Mouse (Mus musculus): Measurements from ENCODE around the gene Atp10a.

The Atp10a gene

DNA sequence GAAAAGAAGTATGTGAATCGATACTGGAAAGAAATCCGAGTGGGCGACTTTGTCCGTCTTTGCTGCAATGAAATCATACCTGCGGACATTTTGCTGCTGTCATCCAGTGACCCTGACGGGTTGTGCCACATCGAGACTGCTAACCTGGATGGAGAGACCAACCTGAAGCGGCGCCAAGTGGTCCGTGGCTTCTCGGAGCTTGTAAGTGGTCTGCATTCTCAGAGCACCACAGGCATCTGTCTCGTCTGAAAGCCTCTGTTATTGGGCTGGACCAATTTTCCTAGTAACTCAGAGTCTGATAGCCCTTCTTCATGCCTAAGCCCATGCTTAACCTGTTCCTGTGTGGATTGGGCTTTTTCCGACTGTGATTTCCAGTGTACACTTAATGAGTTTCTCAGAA is 84.2 kb downstream of the Atp10a start:
- DNase-seq: no peak

DNA sequence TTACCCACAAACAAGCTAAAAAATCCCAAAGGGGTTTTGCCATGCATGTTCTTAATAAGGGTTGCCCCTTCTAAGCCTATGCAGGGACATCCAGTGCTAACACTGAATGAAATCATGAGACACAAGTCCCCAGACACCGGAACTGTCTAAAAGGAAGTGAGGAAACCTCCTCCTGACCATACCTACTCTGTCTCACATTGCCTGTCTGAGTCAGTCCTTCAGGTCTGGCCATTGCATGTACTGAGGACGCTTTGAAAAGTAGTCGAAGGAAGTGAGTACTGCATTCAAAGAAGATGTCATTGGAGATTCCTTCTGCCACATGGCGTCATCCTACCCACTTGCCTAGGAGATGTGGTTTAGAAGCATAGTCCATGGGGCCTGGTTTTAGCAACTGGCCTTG is 84.9 kb downstream of the Atp10a start:
- no peak for DNase-seq

DNA sequence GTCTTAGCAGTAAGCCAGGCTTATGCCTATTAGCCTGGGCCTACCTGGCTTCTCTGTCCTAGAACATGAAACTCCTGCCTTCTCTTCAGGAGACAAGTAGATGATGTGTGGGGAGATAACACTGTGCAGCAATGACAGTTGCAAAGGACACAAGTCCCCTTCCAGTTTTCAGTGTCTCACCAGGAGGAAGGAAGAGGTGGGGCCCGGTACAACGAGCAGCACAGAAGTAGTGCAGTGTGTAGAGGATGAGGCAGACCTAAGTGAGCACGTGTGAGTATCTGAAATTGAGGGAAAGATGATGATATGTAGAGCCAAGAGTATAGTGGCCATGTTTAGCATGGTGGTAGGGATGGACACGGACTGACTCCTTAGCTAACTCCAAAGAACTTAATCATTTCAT is 86.0 kb downstream of the Atp10a start:
- peak; percentile 46 to 66 for DNase-seq

DNA sequence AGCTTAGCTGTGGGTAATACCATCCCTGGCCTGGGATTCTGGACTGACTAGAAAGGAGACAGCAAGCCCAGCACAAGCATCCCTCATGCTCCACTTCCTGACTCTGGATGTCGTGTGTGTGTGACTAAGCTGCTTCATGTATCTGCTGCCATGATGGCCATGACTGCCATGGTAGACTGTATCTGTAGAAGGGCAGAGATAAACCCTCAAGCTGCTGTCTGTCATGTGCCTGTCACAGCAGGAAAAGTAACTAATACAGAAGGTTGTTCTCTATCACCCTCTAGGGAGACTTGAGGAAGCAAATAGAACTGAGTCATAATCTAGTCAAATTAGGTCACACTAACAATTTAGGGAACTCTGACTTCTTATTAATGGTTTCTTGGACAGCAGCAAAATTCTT is 86.7 kb downstream of the Atp10a start:
- DNase-seq: no peak

DNA sequence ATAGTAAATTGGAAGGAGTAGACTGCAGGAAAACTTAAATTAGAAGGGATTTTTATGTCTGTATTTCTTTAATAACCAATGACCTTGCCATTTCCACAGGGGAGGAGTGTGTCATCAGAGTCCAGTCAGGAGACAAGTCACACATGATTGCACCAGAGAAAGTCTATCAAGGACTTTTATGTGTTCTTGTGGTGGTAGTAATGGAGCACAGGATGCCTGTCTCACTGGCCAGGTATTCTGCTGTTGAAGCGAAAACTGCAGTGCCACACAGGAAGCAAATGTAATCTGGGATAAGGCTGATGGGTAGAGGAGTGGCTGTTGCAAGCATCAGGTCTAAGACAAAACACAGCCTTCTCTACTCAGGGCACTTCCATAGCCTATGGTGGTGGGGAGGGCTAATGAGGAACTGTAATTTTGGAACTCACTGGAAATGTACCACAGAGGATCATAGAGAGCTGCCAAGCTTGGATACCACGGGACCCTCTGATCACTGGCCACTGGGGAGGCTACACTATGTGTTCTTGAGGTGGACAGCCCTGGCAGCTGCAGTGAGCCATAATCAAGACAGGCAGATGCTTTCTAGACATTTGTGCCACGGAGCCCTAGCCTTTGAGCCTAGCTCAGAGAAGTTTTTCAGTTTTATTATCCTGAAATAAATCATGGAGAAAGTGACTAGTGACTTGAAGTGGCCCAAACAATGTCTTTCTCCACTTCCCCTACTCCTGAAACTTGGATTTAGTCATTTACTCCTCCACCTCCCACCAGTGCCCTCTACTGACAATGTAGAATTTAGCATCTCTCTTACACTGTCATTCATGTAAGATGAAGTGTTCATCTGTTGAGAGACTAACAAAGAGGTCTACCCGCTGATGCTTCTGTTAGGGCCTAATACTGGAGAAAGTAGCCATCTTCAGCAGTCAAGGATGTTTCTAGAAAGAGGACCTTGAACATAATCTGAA is 87.7 kb downstream of the Atp10a start:
- DNase-seq: no peak

DNA sequence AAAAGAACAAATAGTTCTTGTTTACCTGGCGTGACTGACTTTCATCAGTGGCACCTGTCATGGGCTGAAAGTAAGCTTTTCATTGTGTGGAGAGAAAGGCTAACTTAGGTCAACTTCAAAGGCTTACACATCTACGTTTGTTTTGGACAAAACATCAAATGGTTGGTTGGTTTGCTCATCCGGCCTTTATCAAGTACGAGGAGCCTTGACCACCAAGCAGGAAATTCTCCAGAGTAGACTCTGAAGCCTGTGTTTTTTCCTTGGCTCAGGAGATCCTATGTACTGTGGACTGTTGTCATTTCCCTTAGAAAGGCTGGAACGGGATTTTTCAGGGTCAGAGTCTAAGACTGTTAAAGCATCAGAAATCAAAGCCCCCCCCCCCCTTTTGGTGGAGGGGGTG is 90.9 kb downstream of the Atp10a start:
- no peak for DNase-seq

DNA sequence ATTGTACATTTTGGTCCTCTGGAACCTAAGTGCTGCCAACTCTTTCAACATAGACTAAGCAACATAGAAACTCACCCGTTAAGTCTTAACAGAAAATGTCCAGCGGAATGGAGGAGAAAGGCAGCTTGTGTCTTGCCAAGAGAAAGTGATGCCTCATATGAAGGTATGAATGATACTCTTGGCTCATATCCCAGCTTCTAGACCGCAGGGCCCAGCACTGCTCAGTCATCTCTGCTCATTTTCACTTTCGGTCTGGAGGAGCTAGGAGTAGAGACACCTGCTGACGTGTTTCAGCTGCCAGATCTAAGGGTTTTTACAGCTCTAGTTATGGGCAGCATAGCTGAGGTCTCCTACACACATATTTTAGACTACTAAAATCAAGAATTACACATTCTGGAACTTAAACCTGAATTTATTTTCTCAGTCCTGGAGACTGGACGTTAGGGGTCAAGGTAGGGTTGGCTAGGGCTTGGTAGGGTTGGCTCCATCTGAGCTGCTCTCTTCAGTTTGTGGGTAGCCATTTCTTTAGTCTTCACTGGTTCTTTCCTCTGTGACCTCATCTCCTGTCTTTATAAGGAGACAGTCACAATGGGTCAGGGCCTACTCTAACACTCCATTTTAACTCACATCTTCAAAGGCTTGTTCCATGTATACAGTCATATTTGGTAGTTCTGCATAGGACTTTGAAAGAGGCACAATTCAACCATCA is 94.1 kb downstream of the Atp10a start:
- DNase-seq: peak; percentile 55 to 75

DNA sequence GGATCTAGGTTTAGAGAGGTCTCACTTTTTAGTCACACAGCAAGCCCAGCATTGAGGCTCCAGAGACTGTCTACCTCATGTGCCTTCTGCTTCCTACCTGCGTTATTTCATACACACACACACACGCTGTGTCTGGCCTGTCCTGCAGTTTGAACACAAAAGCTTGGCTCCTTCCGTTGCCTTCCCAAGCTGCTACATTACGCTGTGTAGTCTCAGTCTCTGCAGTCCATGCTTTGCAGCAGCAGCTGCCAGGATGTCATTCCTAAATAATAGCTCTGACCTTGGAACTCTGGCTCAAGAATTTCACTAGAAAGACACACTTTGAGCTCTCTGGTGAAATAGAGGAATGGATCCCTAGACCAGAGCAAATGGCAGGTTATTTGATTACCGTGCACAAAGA is 96.1 kb downstream of the Atp10a start:
- no peak for DNase-seq

DNA sequence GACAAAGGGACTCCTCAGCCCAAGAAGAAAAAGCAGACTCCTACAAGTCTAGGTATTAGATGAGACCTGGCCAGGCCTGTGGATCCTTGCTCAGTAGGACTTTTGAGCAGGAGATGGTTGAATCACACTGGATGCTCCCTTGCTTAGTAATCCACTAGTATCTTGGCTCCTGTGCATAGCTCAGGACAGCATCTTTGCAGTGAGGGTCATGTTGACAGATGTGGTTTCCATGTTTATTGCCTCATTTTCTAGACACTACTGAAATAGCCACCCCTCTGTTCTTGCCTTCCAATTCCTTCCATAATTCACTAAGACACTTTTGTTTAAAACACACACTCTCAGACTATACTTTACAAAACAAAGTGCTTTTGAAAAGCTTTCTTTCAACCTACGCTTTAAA is 98.1 kb downstream of the Atp10a start:
- DNase-seq: no peak

DNA sequence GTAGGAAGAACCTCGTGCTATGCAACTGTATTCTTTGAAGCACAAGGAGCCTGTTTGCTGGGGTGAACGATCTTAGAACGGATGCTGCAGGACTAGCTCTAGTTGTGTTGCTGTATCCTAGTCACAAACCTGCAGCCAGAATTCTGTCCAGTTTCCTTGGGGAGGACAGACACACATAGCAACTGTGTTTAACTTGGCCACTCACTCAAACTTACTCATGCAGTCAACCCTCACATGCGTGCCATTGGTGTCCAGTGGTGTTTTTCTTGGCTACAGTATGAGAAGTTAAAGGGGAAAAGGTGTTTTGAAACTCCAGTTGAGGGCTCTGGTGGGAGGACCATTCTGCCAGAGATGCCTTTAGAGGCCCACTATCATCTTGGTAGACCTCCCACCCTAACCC is 98.6 kb downstream of the Atp10a start:
- no peak for DNase-seq

DNA sequence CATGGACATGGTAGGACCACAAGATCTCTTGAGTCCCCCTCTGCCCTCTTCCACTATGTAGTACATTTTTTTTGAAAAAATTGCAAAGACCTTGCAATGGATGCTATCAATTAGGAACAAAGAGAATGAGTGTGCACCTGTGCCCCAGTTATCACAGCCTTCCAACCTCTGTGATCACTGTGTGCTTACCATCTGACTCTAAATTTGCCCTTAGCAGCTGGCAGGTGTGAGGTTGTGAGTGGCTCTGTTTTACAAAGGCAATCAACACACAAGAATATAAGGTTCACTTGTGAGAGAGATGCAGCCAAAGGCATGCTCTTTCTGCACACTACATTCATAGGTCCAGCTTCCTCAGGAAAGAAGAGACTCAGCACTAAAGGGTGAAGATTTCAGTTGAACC is 99.1 kb downstream of the Atp10a start:
- peak; percentile 57 to 83 for DNase-seq

DNA sequence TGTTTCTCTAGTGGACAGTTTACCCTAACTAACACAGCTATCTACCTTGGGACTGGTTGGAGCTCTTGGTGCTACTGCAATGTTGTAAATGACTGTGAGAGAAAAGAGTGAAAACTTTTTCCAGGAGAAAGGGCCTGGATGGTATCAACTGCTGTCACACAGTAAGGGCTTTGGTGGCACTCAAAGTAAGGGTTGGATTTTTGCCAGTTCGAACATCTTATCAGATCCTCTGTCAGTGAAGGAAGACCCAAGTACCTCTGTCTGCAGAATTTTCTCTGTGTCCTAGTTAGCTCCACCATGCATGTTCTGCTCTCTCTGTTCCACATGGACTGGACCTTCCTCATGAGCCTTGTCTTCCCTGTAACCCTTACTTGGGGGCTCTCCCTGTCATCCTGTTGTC is 99.9 kb downstream of the Atp10a start:
- DNase-seq: no peak

DNA sequence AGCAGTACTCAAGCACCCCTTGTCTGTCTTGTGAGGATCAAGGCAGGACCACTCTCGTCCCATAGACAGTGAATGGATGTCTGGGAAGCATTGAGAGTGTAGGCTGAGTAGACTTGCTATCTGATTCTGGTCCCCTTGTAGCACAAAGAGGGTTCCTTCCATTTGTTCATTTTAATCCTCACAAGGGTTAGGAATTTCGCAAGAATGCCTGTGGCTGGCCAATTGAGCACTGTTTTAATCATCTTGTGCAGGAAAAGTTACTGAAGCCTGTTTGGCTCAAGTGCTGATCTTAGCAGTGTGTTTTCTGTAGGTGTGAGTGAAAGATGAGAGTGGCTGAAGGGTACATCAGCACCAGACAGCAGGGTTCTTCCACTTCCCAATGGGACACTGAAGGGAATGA is 101.4 kb downstream of the Atp10a start:
- no peak for DNase-seq

DNA sequence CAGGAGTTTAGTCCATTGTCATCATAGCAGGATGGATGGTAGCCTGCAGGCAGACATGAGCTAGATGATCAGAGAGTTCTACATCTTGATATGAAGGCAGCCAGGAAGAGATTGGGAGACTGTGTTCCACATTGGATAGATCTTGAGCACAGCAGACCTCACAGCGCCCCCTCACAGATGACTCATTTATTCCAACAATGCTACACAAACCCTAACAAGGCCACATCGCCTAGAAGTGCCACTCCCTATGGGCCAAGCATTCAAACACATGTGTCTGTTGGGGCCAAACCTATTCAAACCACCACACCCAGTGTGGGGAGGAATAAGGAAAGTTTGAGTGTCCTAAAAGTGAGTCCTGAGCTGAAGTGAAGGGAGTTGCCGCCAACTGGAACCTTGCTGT is 102.4 kb downstream of the Atp10a start:
- no peak for DNase-seq

DNA sequence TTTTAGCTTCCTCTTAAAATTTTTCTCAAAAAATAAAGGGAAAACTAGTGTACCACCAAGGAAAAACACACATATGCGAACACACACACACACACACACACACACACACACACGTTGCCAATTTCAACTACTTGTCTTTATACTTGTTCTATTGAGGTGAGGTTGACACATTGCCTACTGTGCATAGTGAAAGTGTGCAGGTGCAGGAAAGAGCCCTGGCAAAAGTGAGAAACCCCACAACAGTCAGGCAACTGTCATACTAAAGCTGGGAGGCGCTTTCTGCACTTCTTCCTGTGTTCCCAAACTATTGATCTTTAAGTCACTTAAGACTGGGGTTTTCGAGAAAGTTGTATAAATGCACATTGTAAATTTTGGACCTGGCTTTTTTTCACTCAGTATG is 103.3 kb downstream of the Atp10a start:
- peak in 1 of 2 experiments; percentile 67 for DNase-seq

DNA sequence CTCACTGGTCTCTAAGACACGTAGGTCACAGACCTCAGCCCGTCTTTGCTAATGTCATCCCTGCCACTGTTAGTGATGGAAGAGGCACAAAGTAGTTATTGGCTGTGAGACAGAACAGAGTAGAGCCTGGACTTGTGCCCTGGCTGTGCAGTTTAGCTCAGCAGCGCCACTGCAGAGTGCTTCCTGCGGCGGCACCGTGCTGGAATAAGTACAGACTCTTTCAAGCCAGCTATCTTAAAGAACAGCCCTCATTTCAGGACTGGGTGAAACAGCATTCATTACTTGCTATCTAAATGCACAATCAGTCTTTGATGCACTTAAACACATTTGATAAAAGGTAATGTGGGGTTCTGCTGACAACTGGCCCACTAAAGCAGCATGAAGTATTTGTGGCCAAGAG is 111.3 kb downstream of the Atp10a start:
- DNase-seq: peak in 1 of 2 experiments; percentile 45

DNA sequence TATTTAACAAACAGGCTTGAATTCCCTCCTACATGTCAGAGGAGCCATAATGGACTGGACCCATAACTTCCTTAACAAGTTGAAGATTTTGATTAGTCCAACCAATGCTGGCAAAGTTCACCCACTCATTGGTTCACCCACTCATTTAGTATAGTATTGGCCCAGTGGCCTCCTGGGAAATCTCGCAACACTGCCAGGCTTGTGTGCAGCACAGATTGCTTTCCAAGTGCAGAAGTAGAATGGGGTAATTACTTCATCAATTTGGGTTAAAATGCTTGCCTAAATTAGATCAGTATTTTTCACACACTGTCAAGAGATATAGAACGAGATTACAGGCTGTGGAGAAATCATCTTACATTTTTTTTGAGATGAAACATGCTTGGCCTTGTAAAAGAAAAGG is 112.3 kb downstream of the Atp10a start:
- DNase-seq: no peak

DNA sequence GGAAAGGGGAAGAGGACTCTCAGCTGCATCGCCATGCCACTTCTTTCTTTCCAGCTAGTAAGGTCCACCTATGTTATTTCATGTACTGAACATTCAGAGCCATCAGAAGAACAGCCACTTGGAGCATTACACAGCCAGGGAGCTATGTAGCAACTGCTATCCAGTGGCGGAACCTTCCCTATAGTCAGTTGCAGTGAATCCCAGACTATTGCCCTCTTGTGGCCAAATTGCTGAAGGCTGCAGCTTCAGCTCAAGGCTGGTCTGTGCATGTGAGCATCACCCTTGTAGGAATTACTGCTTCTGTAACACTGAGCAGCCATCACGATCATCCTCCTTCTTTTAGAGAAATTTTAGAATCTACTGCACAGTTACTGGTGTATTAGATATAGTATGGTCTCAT is 114.3 kb downstream of the Atp10a start:
- DNase-seq: peak in 1 of 2 experiments; percentile 44

DNA sequence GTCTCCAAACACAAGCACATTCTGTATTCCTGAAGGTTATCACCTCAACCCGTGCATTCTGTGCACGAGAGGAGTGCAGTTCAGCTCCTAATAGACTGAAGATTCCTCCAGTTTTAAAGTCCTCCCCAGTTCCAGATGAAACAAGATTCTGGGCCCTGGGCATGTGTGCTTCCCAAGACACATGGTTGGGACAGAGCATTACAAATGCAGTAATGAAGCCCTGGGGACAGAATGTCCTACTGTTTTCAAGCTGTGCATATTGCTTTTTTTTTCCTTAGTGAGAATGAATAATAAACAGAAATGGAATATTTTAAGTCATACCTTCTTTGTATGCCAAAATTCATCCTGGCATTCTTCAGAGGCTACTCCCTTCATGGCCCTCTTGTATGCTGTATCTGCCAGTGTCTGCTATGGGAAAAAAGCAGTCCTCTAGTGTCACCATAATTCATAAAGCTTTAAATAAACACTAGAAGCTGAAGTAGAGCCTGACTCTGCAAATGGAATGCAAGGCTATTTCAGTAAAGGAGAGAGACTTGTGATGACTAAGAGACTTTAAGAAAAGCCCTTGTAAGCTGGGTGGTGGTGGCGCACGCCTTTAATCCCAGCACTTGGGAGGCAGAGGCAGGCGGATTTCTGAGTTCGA is 116.2 kb downstream of the Atp10a start:
- no peak for DNase-seq

DNA sequence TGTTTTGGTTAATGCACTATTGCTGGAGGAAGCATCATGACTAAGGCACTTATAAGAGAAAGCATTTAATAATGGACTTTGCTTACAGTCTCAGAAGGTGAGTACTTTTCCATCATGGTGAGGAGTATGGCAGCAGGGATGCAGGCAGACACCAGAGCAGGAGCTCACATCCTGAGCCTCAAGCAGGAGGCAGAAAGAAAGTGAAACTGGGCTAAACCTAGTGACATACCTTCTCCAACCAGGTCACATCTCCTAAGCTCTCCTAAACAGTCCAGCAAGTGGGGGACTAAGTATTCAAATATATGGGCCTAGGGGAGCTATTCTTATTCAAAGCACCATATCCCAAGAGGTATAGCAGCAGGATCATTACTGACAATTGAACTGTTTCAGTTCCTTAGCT is 123.2 kb downstream of the Atp10a start:
- DNase-seq: no peak

DNA sequence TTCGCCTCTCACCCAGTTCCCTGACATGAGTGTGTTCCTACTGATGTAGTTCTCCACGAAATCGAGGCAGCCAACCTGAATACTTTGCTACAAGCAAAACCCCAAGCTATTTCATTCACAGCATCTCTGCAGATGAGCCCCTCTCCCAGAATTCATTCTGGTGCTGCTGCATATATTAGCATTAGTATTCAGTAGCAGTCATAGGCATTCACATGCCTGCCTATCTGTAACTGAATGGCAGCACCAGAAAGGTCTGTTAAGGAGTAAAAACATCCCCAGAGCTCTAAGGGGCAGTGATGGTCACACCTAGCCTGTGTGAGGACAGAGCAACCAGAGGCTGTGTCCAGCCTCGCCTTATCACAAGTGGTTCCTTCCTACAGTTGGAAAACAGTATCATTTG is 131.0 kb downstream of the Atp10a start:
- DNase-seq: no peak

DNA sequence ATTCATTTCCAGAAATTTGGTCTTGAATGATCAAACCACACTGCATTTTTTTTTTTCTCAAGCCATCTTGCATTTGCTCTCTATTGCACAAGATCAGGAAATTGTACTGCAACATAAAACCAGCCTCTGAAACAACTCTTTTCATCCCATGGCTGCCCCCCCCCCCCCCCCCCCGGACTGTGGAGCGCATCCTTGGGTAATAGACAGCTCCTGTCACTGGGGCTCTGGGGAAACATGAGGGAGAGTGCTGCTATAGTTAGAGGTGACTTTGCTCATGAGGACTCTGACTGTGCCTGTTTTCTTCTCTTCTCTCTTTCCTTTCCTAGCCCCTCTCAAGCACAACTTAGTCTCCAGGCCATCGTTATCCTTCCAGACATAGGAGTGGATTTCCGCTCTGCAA is 131.6 kb downstream of the Atp10a start:
- DNase-seq: no peak

DNA sequence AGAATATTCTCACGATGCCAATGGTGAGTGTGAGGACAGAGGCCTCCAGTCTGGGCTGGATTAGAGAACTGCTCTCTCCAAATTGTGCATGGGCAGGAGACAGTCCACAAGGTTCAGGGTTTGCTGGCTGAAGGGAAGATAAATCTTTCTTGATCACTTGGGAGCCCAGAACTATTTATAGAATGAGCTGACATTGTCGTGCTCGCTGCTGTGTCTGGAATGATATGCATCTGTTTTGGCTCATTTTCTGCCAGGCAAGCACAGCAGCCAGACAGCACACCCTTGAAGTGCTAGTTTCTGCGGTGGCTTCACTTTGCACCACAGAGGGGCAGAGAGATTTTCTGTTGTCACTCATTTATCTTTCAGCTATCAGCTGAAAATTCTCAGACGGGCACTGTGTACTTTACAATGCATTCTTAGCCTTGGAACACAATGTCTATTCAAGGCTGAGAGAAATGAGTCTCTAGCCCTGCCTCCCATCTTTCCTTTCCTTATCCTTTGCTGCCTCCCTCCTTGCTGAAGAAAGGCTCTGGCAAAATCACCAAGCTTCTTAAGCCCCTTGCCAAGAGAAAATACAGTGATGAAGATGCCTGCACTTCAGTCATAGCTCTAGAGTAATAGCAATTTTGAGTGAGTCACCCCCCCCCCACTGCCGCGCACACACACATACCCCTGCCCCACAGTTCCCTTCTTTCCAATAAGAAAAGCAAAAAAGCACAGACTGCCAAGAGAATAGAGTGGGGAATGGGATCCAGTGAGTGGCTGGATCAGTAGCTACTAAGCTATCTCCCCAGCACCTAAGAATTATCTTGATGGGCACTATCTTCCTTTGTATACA is 132.7 kb downstream of the Atp10a start:
- DNase-seq: no peak
